Mouse (Mus musculus) liver, embryonic 14.5 days (tissue): ENCODE data around the gene Slc44a5. TPM values are rescaled to one million over a fixed set of nuclear protein-coding genes. Genes with fewer than 3 reads are reported as not detected.

Experiments used
- ATAC-seq: fragments of 200-750 bp; cut with Nextera tagmentation; 2 replicates; pipeline ENCODE4 v1.8.0; 2017; ENCODE audit warnings: moderate number of reproducible peaks, mild to moderate bottlenecking, moderate library complexity; ENCODE audit not compliant: insufficient read depth
- DNase-seq, 3 experiments: peaks; one replicate each; pipeline ENCODE4 v3.0.0-alpha.2; 2012 to 2013; ENCODE audit warnings: low read depth in 3 of 3, low spot score in 3 of 3
- H3K27ac ChIP-seq: fragments of 300-500 bp; sonication (generic); 2 replicates; pipeline ENCODE4 v1.5.1; 2014; ENCODE audit warnings: moderate library complexity, mild to moderate bottlenecking, control low read depth, inconsistent platforms
- H3K27me3 ChIP-seq: fragments of 300-500 bp; sonication (generic); 2 replicates; pipeline ENCODE4 v1.6.1; 2014; ENCODE audit warnings: mild to moderate bottlenecking, low read length, moderate library complexity; ENCODE audit not compliant: control insufficient read depth, insufficient read depth
- H3K36me3 ChIP-seq: fragments of 300-500 bp; sonication (generic); replicated peaks from 2 replicates; pipeline ENCODE4 v1.6.1; 2014; ENCODE audit warnings: low read depth; ENCODE audit not compliant: control insufficient read depth, insufficient read depth
- H3K4me1 ChIP-seq, 2 experiments: fragments of 200-500 bp in 1 of 2; fragments of 300-500 bp in 1 of 2; sonication (generic) in 1 of 2; replicated peaks; 2 replicates each; pipeline ENCODE4 v1.6.1; 2012 to 2014; ENCODE audit warnings: antibody characterized with exemption in 1 of 2, inconsistent platforms in 1 of 2, low read length in 1 of 2; ENCODE audit not compliant: control insufficient read depth in 2 of 2, insufficient read depth in 2 of 2
- H3K4me2 ChIP-seq: fragments of 300-500 bp; sonication (generic); 2 replicates; pipeline ENCODE4 v1.6.1; 2014; ENCODE audit warnings: low read depth, mild to moderate bottlenecking, control low read depth, moderate library complexity
- H3K4me3 ChIP-seq, 2 experiments: fragments of 200-500 bp in 1 of 2; fragments of 300-500 bp in 1 of 2; sonication (generic) in 1 of 2; 2 replicates each; pipeline ENCODE4 v1.5.1; 2012 to 2014; ENCODE audit warnings: low read depth in 2 of 2, low read length in 2 of 2, mild to moderate bottlenecking in 2 of 2, control low read depth in 1 of 2, inconsistent platforms in 1 of 2, moderate library complexity in 1 of 2; ENCODE audit not compliant: insufficient read depth in 1 of 2
- H3K9ac ChIP-seq: fragments of 300-500 bp; sonication (generic); replicated peaks from 2 replicates; pipeline ENCODE4 v1.6.1; 2014; ENCODE audit warnings: mild to moderate bottlenecking, control low read depth, moderate library complexity
- H3K9me3 ChIP-seq: fragments of 300-500 bp; sonication (generic); 2 replicates; pipeline ENCODE4 v1.6.1; 2016; ENCODE audit warnings: low read length, mixed read lengths; ENCODE audit not compliant: control insufficient read depth
- CTCF ChIP-seq: IDR thresholded peaks from 2 replicates; pipeline ENCODE4 v1.5.1; 2016; ENCODE audit warnings: antibody characterized with exemption, low read depth, control low read depth
- EP300 ChIP-seq: IDR thresholded peaks from 2 replicates; pipeline ENCODE4 v1.6.1; 2016; ENCODE audit warnings: antibody characterized with exemption, low read depth
- WGBS: fragments of 180-500 bp; shearing (Covaris S2); extraction: QIAGEN DNeasy Blood & Tissue Kit; methylation state at CpG from one replicate; pipeline ENCODE4 v1.1.7; 2014; ENCODE audit not compliant: insufficient replicate concordance; 5-methylcytosine and 5-hydroxymethylcytosine counted together
- polyA plus RNA-seq, 2 experiments: library from polyadenylated mRNA; depleted of rRNA in 1 of 2; stranded (reverse) in 1 of 2; unstranded in 1 of 2; fragments of >200 nt; fragmentation: Nextera tagmentation in 1 of 2; extraction: Ambion mirVana in 1 of 2; gene quantifications; 2 replicates each; pipeline versions ENCODE4 v1.2.1 to v1.2.3; 2012 to 2014

Slc44a5 gene
- polyA plus RNA-seq, 2 experiments: 0.39 to 0.48 TPM

GRCm38 (mm10) chr3:154082241-154082640 lies 109.0 kb downstream of the Slc44a5 start:
- TF ChIP-seq EP300 (no peak), CTCF (no peak)
- WGBS: 50% methylated on average over 9 of the region's 9 CpGs
- ATAC-seq (no peak), DNase-seq (no peak)
- H3K4me2 ChIP-seq: no peak overlapping the region
- no peak overlapping the region for H3K4me3 ChIP-seq
- peaks cover 3 to 4% of the 10 kb centered on the region in 2 experiments; a peak in 3 of 4 replicates for H3K4me1 ChIP-seq
- H3K27ac ChIP-seq: no peak overlapping the region
- H3K9me3 ChIP-seq: no peaks in the 10 kb centered on the region
- H3K9ac ChIP-seq: no peak overlapping the region
- H3K27me3 ChIP-seq: no peaks in the 10 kb centered on the region
- no peaks in the 10 kb centered on the region for H3K36me3 ChIP-seq

GRCm38 (mm10) chr3:154082961-154083360 lies 109.7 kb downstream of the Slc44a5 start:
- Histone ChIP-seq H3K27me3 (no peaks in the 10 kb centered on the region), H3K4me2 (no peak overlapping the region), H3K27ac (no peak overlapping the region), H3K9me3 (no peaks in the 10 kb centered on the region), H3K4me3 (no peak overlapping the region), H3K4me1 (peaks cover 3 to 4% of the 10 kb centered on the region in 2 experiments; a peak in 3 of 4 replicates), H3K36me3 (no peaks in the 10 kb centered on the region), H3K9ac (no peak overlapping the region)
- DNase-seq: no peak
- whole genome bisulfite sequencing: 60% methylated on average over 7 of the region's 7 CpGs
- no peak for ATAC-seq
- TF ChIP-seq EP300 (no peak), CTCF (no peak)

- TF ChIP-seq EP300 (no peak), CTCF (no peak)
- Histone ChIP-seq H3K27me3 (no peaks in the 10 kb centered on the region), H3K4me2 (no peak overlapping the region), H3K27ac (no peak overlapping the region), H3K9ac (peak overlapping the region; percentile 23; the same call in 1 of the 2 replicates), H3K36me3 (no peaks in the 10 kb centered on the region), H3K9me3 (no peaks in the 10 kb centered on the region), H3K4me1 (peaks cover 36 to 37% of the 10 kb centered on the region in 2 experiments), H3K4me3 (no peak overlapping the region)
- DNase-seq (no peak), ATAC-seq (no peak)
- WGBS: 72% methylated on average over 5 of the region's 5 CpGs
These were observed 116.8 kb downstream of the Slc44a5 start for GRCm38 (mm10) chr3:154089996-154090395.

GRCm38 (mm10) chr3:154091468-154092338 lies 118.5 kb downstream of the Slc44a5 start:
- DNase-seq (peak; percentile 70 to 80 (median 73)), ATAC-seq (peak; percentile 91)
- H3K9me3 ChIP-seq: no peaks in the 10 kb centered on the region
- H3K9ac ChIP-seq: peak overlapping the region; percentile 56
- H3K27me3 ChIP-seq: no peaks in the 10 kb centered on the region
- 21% methylated on average over 15 of the region's 15 CpGs for WGBS
- H3K4me3 ChIP-seq: peak overlapping the region; percentile 40 to 45
- peak; percentile 92 for TF ChIP-seq EP300
- no peak for TF ChIP-seq CTCF
- H3K27ac ChIP-seq: peak overlapping the region; percentile 92
- H3K4me2 ChIP-seq: peak overlapping the region; percentile 79
- peaks cover 36 to 37% of the 10 kb centered on the region in 2 experiments for H3K4me1 ChIP-seq
- no peaks in the 10 kb centered on the region for H3K36me3 ChIP-seq

GRCm38 (mm10) chr3:154092466-154092865 lies 119.2 kb downstream of the Slc44a5 start:
- Histone ChIP-seq H3K4me1 (peaks cover 36 to 37% of the 10 kb centered on the region in 2 experiments), H3K9me3 (no peaks in the 10 kb centered on the region), H3K36me3 (no peaks in the 10 kb centered on the region), H3K27ac (peak overlapping the region; percentile 92), H3K27me3 (no peaks in the 10 kb centered on the region), H3K4me3 (no peak overlapping the region; a peak in 1 of 4 replicates), H3K4me2 (peak overlapping the region; percentile 79), H3K9ac (peak overlapping the region; percentile 56)
- WGBS: 21% methylated on average over 7 of the region's 7 CpGs
- TF ChIP-seq CTCF (no peak), EP300 (no peak)
- ATAC-seq (peak; percentile 24), DNase-seq (peak in 2 of 3 experiments; percentile 16 to 20)
